Mouse (Mus musculus) left cerebral cortex, postnatal 4 days (tissue): ENCODE measurements at regions not wholly inside any gene's neighbourhood (a gene's known extent, or its start where the extent isn't known, plus 50 kb on each side); places are given as distances from the start of the nearest gene placed in this dataset.

Experiments used
- DNase-seq: peaks from one replicate; pipeline ENCODE4 v3.0.0-alpha.2; 2022
- intact Hi-C: fragments of 180-260 bp; cut with DNase I; formaldehyde crosslinking; loops from one replicate; pipeline ENCODE4 v1.15.1; 2025

- no peak for DNase-seq
- intact Hi-C loops = no loop called here
These were observed 180.2 kb downstream of the Ly86 start for GRCm38 (mm10) chr13:37525097-37525726.

- no peak for DNase-seq
- intact Hi-C loops = no loop called here
These were observed 181.1 kb downstream of the Ly86 start for GRCm38 (mm10) chr13:37526102-37526501.

GRCm38 (mm10) chr13:37528380-37528779 is 183.4 kb downstream of the Ly86 start:
- intact Hi-C loops = no loop called here
- DNase-seq = no peak

GRCm38 (mm10) chr13:37528876-37529275 is 183.9 kb downstream of the Ly86 start:
- DNase-seq = no peak
- intact Hi-C loops = no loop called here

GRCm38 (mm10) chr13:37531512-37532183 is 186.6 kb downstream of the Ly86 start:
- intact Hi-C loops = no loop called here

GRCm38 (mm10) chr13:37532596-37533170 is 187.7 kb downstream of the Ly86 start:
- DNase-seq = no peak
- intact Hi-C loops = no loop called here

More at GRCm38 (mm10) chr13:37531512-37532183, 186.6 kb downstream of the Ly86 start:
- no peak for DNase-seq

GRCm38 (mm10) chr13:37533851-37534250 is 188.8 kb downstream of the Ly86 start:
- intact Hi-C loops = no loop called here

GRCm38 (mm10) chr13:37537330-37537729 is 192.3 kb downstream of the Ly86 start:
- DNase-seq = no peak
- intact Hi-C loops = no loop called here

More at GRCm38 (mm10) chr13:37533851-37534250, 188.8 kb downstream of the Ly86 start:
- no peak for DNase-seq

GRCm38 (mm10) chr13:37537793-37538192 is 192.8 kb downstream of the Ly86 start:
- intact Hi-C loops = no loop called here
- no peak for DNase-seq

GRCm38 (mm10) chr13:37540980-37541531 is 196.0 kb downstream of the Ly86 start:
- intact Hi-C loops = no loop called here
- no peak for DNase-seq

GRCm38 (mm10) chr13:37541674-37542073 is 196.7 kb downstream of the Ly86 start:
- DNase-seq = peak; percentile 61
- intact Hi-C loops = no loop called here

- intact Hi-C loops = no loop called here
- no peak for DNase-seq
These were observed 197.8 kb downstream of the Ly86 start for GRCm38 (mm10) chr13:37542744-37543196.

GRCm38 (mm10) chr13:37543788-37544187 is 198.8 kb downstream of the Ly86 start:
- intact Hi-C loops = no loop called here
- DNase-seq = no peak

- intact Hi-C loops = no loop called here
- DNase-seq = no peak
These were observed 199.7 kb downstream of the Ly86 start for GRCm38 (mm10) chr13:37544696-37545095.

GRCm38 (mm10) chr13:37546556-37546955 is 201.5 kb downstream of the Ly86 start:
- intact Hi-C loops = no loop called here
- no peak for DNase-seq

- no peak for DNase-seq
- intact Hi-C loops = no loop called here
These were observed 205.6 kb downstream of the Ly86 start for GRCm38 (mm10) chr13:37550584-37550983.

GRCm38 (mm10) chr13:37553392-37553791 is 208.4 kb downstream of the Ly86 start:
- intact Hi-C loops = no loop called here
- DNase-seq = no peak

- intact Hi-C loops = no loop called here
- DNase-seq = peak; percentile 8
These were observed 212.2 kb downstream of the Ly86 start for GRCm38 (mm10) chr13:37557183-37557582.

GRCm38 (mm10) chr13:37557766-37558165 is 212.8 kb downstream of the Ly86 start:
- no peak for DNase-seq
- intact Hi-C loops = no loop called here

GRCm38 (mm10) chr13:37559056-37559455 is 214.0 kb downstream of the Ly86 start:
- no peak for DNase-seq
- intact Hi-C loops = no loop called here

- no peak for DNase-seq
- intact Hi-C loops = no loop called here
These were observed 214.8 kb downstream of the Ly86 start for GRCm38 (mm10) chr13:37559706-37560313.
